Mouse (Mus musculus) heart, embryonic 14.5 days (tissue): ENCODE measurements around the gene Slc13a3. TPM values are rescaled to one million over a fixed set of nuclear protein-coding genes. Genes with fewer than 3 reads are reported as not detected.

Source experiments
- ATAC-seq: fragments of 200-750 bp; cut with Nextera tagmentation; 2 replicates; pipeline ENCODE4 v1.8.0; 2017; ENCODE audit warnings: low read depth, moderate TSS enrichment; ENCODE audit not compliant: insufficient number of reproducible peaks, insufficient read depth, low FRiP score
- H3K27ac ChIP-seq, 2 experiments: fragments of 200-500 bp in 1 of 2; fragments of 300-500 bp in 1 of 2; sonication (generic) in 1 of 2; replicated peaks in 1 of 2; 2 replicates each; pipeline ENCODE4 v1.5.1; 2012 to 2014; ENCODE audit warnings: low read depth in 2 of 2, low read length in 2 of 2, control low read depth in 1 of 2, mild to moderate bottlenecking in 1 of 2, mixed read lengths in 1 of 2; ENCODE audit not compliant: control insufficient read depth in 1 of 2, insufficient read depth in 1 of 2
- H3K27me3 ChIP-seq: fragments of 300-500 bp; sonication (generic); 2 replicates; pipeline ENCODE4 v1.6.1; 2014; ENCODE audit warnings: mild to moderate bottlenecking, low read length, control low read depth; ENCODE audit not compliant: control insufficient read depth, insufficient read depth
- H3K36me3 ChIP-seq: fragments of 300-500 bp; sonication (generic); 2 replicates; pipeline ENCODE4 v1.6.1; 2014; ENCODE audit warnings: mild to moderate bottlenecking, control low read depth, low read length, mixed read lengths; ENCODE audit not compliant: control insufficient read depth, insufficient read depth
- H3K4me1 ChIP-seq, 2 experiments: fragments of 200-500 bp in 1 of 2; fragments of 300-500 bp in 1 of 2; sonication (generic) in 1 of 2; 2 replicates each; pipeline ENCODE4 v1.6.1; 2012 to 2014; ENCODE audit warnings: low read length in 2 of 2, control low read depth in 1 of 2, mixed read lengths in 1 of 2; ENCODE audit not compliant: control insufficient read depth in 2 of 2, insufficient read depth in 2 of 2
- H3K4me2 ChIP-seq: fragments of 300-500 bp; sonication (generic); 2 replicates; pipeline ENCODE4 v1.6.1; 2014; ENCODE audit warnings: mild to moderate bottlenecking, low read length
- H3K4me3 ChIP-seq, 2 experiments: fragments of 200-500 bp in 1 of 2; fragments of 300-500 bp in 1 of 2; sonication (generic) in 1 of 2; 2 replicates each; pipeline ENCODE4 v1.5.1; 2012 to 2014; ENCODE audit warnings: low read length in 2 of 2, mild to moderate bottlenecking in 2 of 2, control low read depth in 1 of 2, low read depth in 1 of 2, moderate library complexity in 1 of 2; ENCODE audit not compliant: control insufficient read depth in 1 of 2, insufficient read depth in 1 of 2
- H3K9ac ChIP-seq: fragments of 300-500 bp; sonication (generic); 2 replicates; pipeline ENCODE4 v1.6.1; 2014; ENCODE audit warnings: mild to moderate bottlenecking, low read length
- H3K9me3 ChIP-seq: fragments of 300-500 bp; sonication (generic); 2 replicates; pipeline ENCODE4 v1.6.1; 2016; ENCODE audit warnings: low read length, control low read depth; ENCODE audit not compliant: control insufficient read depth
- WGBS: fragments of 180-500 bp; shearing (Covaris S2); extraction: QIAGEN DNeasy Blood & Tissue Kit; methylation state at CpG from one replicate; pipeline ENCODE4 v1.1.7; 2014; 5-methylcytosine and 5-hydroxymethylcytosine counted together
- polyA plus RNA-seq: library from polyadenylated mRNA; unstranded; fragments of >200 nt; fragmentation: Nextera tagmentation; extraction: Ambion mirVana; gene quantifications from 2 replicates; pipeline ENCODE4 v1.2.1, GENCODE M21; 2014

Slc13a3 gene
- polyA plus RNA-seq, 1 experiment from 2014 or later = 0.26 TPM

DNA sequence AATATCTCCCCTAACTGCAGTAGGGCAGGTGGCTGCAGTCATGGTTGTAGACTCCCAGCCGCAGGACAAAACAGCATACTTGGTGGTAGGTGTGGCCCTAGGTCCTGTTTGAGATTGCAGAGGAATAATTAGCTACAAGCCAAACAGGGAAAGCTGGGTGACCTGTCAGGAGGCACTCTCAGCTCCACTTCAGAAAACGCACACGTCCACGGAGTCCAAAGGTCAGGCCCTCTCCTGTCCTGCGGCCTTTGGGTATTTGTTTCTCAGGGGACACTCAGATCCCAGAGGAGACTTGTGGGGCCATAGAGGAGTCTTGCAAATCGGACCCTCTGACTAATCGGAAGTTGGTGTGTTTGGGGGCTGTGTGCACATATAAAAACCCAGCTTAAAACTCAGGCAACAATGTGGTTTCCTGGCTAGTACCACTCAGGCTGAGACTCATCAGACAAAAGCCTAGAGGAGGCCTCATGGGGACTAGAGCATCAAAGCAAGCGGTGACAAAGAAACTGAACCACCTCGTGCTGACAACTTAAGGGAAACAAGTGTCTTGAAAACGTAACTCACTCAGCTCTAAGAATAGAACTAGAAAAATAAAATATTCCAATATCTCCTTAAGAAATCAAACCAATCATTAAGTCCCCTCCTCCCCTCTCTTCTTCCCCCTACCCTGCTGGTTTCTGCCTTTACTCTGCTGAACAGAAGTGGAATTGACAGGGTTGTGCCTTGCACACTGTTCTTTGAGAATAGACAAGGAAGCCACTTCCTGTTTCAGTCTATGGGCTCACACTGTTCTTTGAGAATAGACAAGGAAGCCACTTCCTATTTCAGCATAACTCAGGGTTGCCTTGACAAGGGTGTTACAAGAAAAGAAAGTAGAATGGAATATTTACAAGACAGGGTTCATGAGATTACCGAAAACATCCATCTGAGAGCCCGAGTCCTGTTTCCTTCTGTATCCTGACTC is 20.0 kb downstream of the Slc13a3 start:
- Histone ChIP-seq H3K27me3 (no peaks in the 10 kb centered on the region; the same call in 1 of the 2 replicates), H3K9me3 (no peaks in the 10 kb centered on the region), H3K4me1 (no peaks in the 10 kb centered on the region), H3K36me3 (no peaks in the 10 kb centered on the region), H3K4me3 (no peak overlapping the region), H3K4me2 (no peak overlapping the region), H3K9ac (no peak overlapping the region), H3K27ac (no peak overlapping the region)
- no peak for ATAC-seq
- WGBS = 69% methylated on average over 12 of the region's 12 CpGs

DNA sequence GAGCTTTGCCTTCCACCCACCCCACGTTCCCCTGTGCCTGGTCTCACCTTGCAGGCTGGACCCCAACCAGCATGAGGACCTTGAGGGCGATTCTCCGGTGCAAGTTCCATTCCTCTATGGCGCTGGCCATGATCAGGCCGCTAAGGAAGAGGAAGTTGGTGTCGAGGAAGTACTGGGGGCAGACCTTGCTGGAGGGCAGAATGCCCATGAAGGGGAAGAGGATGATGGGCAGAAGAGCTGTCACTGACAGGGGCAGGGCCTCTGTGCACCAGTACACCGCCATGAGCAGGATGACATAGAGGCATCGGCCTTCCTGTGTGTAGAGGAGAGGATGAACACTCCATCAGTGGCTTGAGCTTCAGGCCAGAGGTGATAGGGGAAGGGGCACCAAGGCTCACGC is 24.6 kb downstream of the Slc13a3 start:
- Histone ChIP-seq H3K27me3 (no peaks in the 10 kb centered on the region), H3K4me1 (no peaks in the 10 kb centered on the region), H3K4me2 (no peak overlapping the region), H3K4me3 (no peak overlapping the region), H3K9ac (no peak overlapping the region), H3K9me3 (no peaks in the 10 kb centered on the region), H3K27ac (no peak overlapping the region), H3K36me3 (no peaks in the 10 kb centered on the region)
- 75% methylated on average over 9 of the region's 9 CpGs for WGBS
- ATAC-seq = no peak

DNA sequence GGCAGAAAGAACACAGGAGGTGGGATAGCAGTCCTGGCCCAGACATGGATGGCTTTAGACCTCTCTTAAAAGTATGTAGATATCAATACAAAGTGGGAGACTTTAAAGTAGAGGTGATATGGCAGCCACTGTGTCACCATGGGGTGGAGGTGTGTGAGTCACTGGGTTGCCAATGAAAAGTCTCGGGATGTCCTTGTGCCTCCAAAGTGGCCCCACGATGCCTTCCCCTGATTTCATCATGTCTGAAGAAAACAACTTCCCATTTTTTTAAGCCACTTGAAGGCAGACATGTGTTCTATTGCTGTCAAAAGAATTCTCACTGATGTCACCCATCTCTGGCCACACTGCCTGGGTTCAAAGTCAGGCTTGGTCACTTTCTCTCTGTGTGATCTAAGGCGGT is 28.2 kb downstream of the Slc13a3 start:
- H3K27ac ChIP-seq = no peak overlapping the region
- 65% methylated on average over 3 of the region's 3 CpGs for WGBS
- no peaks in the 10 kb centered on the region for H3K4me1 ChIP-seq
- no peaks in the 10 kb centered on the region for H3K27me3 ChIP-seq
- H3K36me3 ChIP-seq = no peaks in the 10 kb centered on the region
- no peak for ATAC-seq
- no peak overlapping the region for H3K4me2 ChIP-seq
- no peak overlapping the region for H3K9ac ChIP-seq
- no peaks in the 10 kb centered on the region for H3K9me3 ChIP-seq
- no peak overlapping the region for H3K4me3 ChIP-seq

DNA sequence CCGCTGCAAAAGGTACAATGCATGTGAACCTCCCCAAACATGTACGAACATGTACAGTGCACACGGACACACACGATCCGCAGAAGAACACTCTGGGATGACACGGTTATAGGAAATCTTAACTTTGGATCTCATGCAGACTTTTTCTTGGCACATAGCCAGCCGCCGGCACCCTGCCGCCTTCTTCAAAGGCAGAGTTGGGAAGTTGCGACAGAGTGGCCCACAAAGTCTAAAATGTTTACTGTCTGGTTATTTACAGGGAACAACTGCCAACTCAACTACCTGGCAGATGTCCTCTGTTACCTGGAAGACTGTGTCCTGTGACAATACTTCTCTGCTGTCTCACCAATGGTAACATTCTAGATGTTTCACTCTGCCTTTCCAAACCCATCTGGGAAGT is 30.0 kb downstream of the Slc13a3 start:
- ATAC-seq = no peak
- H3K9me3 ChIP-seq = no peaks in the 10 kb centered on the region
- H3K27me3 ChIP-seq = no peaks in the 10 kb centered on the region
- H3K4me1 ChIP-seq = no peaks in the 10 kb centered on the region
- H3K9ac ChIP-seq = no peak overlapping the region
- 81% methylated on average over 10 of the region's 10 CpGs for WGBS
- no peak overlapping the region for H3K27ac ChIP-seq
- no peaks in the 10 kb centered on the region for H3K36me3 ChIP-seq
- H3K4me2 ChIP-seq = no peak overlapping the region
- no peak overlapping the region for H3K4me3 ChIP-seq

DNA sequence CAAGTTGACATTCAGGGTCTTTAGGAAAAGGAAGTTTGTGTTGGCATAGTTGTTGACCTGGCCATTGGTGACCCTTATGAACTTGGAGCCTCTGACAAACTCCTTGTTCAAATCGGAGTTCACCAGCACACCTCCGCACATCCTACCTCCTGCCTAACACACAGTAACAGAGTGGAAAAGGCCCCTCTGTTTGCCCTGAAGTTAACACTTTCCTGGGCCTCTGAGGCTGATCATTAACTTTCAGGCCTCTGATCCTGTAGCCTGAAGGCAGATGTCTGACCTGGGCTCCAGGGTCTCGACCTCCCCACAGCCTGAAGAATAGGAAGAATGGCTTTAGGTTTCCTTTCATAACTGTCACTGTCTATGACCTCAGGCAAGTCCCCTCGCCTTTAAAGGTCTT is 31.4 kb downstream of the Slc13a3 start:
- Histone ChIP-seq H3K27me3 (no peaks in the 10 kb centered on the region), H3K27ac (no peak overlapping the region), H3K4me1 (no peaks in the 10 kb centered on the region), H3K9ac (no peak overlapping the region), H3K4me2 (no peak overlapping the region), H3K9me3 (no peaks in the 10 kb centered on the region), H3K36me3 (no peaks in the 10 kb centered on the region), H3K4me3 (no peak overlapping the region)
- no peak for ATAC-seq
- WGBS = 63% methylated on average over 4 of the region's 4 CpGs

DNA sequence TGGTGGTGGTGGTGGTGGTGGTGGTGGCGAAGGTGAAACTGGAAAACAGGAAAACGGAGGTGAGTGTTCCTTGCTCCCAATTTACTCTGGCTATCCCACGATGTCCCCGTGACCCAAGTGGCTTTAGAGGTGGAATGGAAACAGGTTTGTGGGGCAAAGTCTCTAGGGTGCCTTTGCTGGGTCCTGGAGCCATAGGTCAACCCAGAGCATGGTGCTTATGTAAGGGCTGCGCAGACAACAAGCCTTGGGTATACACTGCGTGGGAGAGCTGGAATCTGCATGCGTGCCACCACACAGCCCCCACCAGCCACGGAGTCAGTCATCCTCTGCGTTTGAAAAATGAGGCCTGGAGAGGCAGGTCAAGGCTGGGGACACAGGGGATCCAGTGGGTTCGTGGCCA is 33.4 kb downstream of the Slc13a3 start:
- ATAC-seq = no peak
- H3K36me3 ChIP-seq = no peaks in the 10 kb centered on the region
- no peak overlapping the region for H3K4me3 ChIP-seq
- no peaks in the 10 kb centered on the region for H3K9me3 ChIP-seq
- no peak overlapping the region for H3K9ac ChIP-seq
- no peak overlapping the region for H3K4me2 ChIP-seq
- H3K4me1 ChIP-seq = no peaks in the 10 kb centered on the region
- H3K27ac ChIP-seq = no peak overlapping the region
- H3K27me3 ChIP-seq = no peaks in the 10 kb centered on the region; the same call in 1 of the 2 replicates
- WGBS = 86% methylated on average over 10 of the region's 10 CpGs

DNA sequence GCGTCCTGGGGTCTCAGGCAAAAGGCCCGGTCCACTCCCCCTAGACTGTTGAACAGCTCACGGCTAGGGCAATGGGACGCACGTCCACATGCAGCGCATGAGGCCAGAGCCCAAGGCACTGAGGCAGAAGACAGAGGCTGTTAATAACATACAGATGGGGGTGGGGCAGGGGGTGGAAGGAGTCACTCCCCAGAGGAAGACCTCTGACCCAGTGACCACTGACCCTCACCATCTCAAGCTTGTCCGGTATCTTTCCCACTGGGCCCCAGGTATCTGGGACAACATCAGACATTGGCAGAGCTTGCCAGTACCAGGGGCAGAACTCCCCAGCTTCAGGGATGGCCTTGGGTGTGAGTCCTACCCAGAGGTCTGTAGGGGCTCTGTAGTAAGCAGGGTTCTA is 34.1 kb downstream of the Slc13a3 start:
- H3K9ac ChIP-seq = no peak overlapping the region
- H3K36me3 ChIP-seq = no peaks in the 10 kb centered on the region
- no peaks in the 10 kb centered on the region for H3K4me1 ChIP-seq
- no peak overlapping the region for H3K27ac ChIP-seq
- H3K9me3 ChIP-seq = no peaks in the 10 kb centered on the region
- no peaks in the 10 kb centered on the region; the same call in 1 of the 2 replicates for H3K27me3 ChIP-seq
- WGBS = 77% methylated on average over 7 of the region's 7 CpGs
- H3K4me3 ChIP-seq = no peak overlapping the region
- no peak overlapping the region for H3K4me2 ChIP-seq
- ATAC-seq = no peak

DNA sequence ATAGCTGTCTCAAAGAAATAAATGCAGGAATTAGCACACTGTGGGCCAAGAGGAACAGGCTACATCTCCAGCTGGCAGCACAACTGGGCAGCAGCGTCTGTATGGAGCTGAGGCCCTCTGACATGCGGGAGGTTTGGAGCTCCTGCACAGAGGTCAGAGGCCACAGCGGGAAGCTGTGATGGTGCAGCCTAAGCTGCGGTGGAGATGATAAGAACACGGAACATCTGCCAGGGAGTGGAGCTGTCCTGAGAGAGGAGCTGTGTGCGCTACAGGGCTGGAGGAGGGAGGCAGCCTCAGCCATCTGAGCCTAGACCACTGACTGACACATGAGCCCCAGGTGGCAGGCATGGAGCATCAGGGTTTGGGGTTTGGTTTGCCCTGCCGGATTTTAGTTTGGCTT is 44.3 kb downstream of the Slc13a3 start:
- no peak overlapping the region for H3K9ac ChIP-seq
- H3K36me3 ChIP-seq = no peaks in the 10 kb centered on the region
- no peak overlapping the region for H3K4me2 ChIP-seq
- no peaks in the 10 kb centered on the region for H3K27me3 ChIP-seq
- no peaks in the 10 kb centered on the region for H3K9me3 ChIP-seq
- no peak for ATAC-seq
- no peak overlapping the region for H3K4me3 ChIP-seq
- H3K27ac ChIP-seq = no peak overlapping the region
- WGBS = 18% methylated on average over 7 of the region's 7 CpGs
- no peaks in the 10 kb centered on the region for H3K4me1 ChIP-seq
